ENCODE assay signal across 8 mouse cellular contexts in the genomic region with DNA sequence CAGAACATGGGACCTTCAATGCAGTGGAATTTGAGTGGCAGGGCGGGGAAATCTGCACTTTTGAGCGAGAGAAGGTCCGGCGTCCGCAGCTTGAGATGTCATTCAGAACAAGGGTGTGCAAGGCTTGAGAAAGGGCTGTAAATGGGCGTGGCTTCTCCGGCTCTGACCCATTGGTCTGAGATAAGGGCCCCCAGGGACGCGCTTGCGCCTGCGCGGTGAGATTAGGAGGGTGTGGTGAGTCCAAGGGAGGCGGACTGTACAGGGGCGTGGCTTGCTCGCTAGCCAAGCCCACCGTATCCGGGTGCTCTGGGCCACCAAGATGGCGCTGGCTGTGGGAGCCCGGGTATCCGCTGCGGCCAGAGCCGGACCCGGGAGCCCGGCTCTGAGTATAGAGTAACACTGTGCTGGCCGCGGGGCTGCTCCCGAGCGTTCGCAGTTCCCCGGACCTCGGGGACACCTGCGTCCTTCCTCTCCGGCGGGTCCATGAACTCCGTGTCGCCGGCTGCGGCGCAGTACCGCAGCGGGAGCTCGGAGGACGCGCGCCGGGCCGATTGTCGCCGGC. TPM values are rescaled to one million over a fixed set of nuclear protein-coding genes. Genes with fewer than 3 reads are reported as not detected.
DNase-seq lines count a peak whose midpoint lies in the region; ATAC-seq and TF ChIP-seq lines count a peak whose summit lies in the region.

Gene Atg4d (plus strand): TSS at position 294 of the 562 bp plus-strand sequence.

- peak; percentile 84 for ATAC-seq in erythroid progenitor cell, adult 5-6 weeks (replicated peaks; ENCODE audit: low FRiP score, poor library complexity, severe bottlenecking)
- ATAC-seq in heart, embryonic 12.5 days (ENCODE audit: insufficient number of reproducible peaks, low FRiP score), result peak; percentile 99
- ATAC-seq in kidney, postnatal 0 days (replicated peaks; ENCODE audit: low FRiP score, low read depth), result peak; percentile 95
- peak; percentile 93 for ATAC-seq in liver, embryonic 11.5 days (replicated peaks; ENCODE audit: low FRiP score)
- ATAC-seq in stomach, embryonic 14.5 days (ENCODE audit: insufficient number of reproducible peaks, insufficient read depth, low FRiP score, low read depth), result peak; percentile 99

- H3K9ac ChIP-seq in heart, embryonic 12.5 days, result peak within 1 kb of the TSS; percentile 91
- H3K9ac ChIP-seq in kidney, postnatal 0 days (ENCODE audit: low read depth, low read length), result peak within 1 kb of the TSS; percentile 91
- H3K9ac ChIP-seq in liver, embryonic 11.5 days (ENCODE audit: low read depth, low read length), result peak within 1 kb of the TSS; percentile 89
- H3K9ac ChIP-seq in stomach, embryonic 14.5 days (replicated peaks; ENCODE audit: low read depth, low read length), result peak within 1 kb of the TSS; percentile 86

- H3K4me3 ChIP-seq in heart, embryonic 12.5 days, result peak within 1 kb of the TSS; percentile 70
- H3K4me3 ChIP-seq in kidney, postnatal 0 days (replicated peaks; ENCODE audit: low read depth, low read length), result peak within 1 kb of the TSS; percentile 83
- peak within 1 kb of the TSS; percentile 85 for H3K4me3 ChIP-seq in liver, embryonic 11.5 days (ENCODE audit: low read depth, low read length)
- H3K4me3 ChIP-seq in stomach, embryonic 14.5 days (ENCODE audit: low read depth, low read length), result peak within 1 kb of the TSS; percentile 94

- 0% methylated on average over 49 of the region's 49 CpGs for WGBS in heart, embryonic 12.5 days
- WGBS in kidney, postnatal 0 days, result under 1% methylated on average over 47 of the region's 49 CpGs
- under 1% methylated on average over 49 of the region's 49 CpGs for WGBS in liver, embryonic 11.5 days
- under 1% methylated on average over 47 of the region's 49 CpGs for WGBS in stomach, embryonic 14.5 days

- H3K36me3 ChIP-seq in heart, embryonic 12.5 days, result peaks cover 31% of the 10 kb centered on the region
- H3K36me3 ChIP-seq in kidney, postnatal 0 days (ENCODE audit: insufficient read depth, low read length), result peaks cover 14% of the 10 kb centered on the region
- H3K36me3 ChIP-seq in liver, embryonic 11.5 days (ENCODE audit: control insufficient read depth, insufficient read depth, low read length), result peaks cover 21% of the 10 kb centered on the region
- H3K36me3 ChIP-seq in stomach, embryonic 14.5 days (ENCODE audit: control insufficient read depth, insufficient read depth, low read length), result peaks cover 23% of the 10 kb centered on the region

- H3K9me3 ChIP-seq in heart, embryonic 12.5 days (replicated peaks), result no peaks in the 10 kb centered on the region
- H3K9me3 ChIP-seq in kidney, postnatal 0 days (replicated peaks; ENCODE audit: low read length), result no peaks in the 10 kb centered on the region
- no peaks in the 10 kb centered on the region for H3K9me3 ChIP-seq in liver, embryonic 11.5 days (ENCODE audit: control insufficient read depth, low read length)
- no peaks in the 10 kb centered on the region for H3K9me3 ChIP-seq in stomach, embryonic 14.5 days (ENCODE audit: control insufficient read depth, low read depth, low read length)

- TF ChIP-seq CTCF in kidney, postnatal 0 days (IDR thresholded peaks at IDR 0.05; ENCODE audit: low read depth), result no peak

- 0 out of 2 replicates have a peak, but pooled peaks cover 2% of the 10 kb centered on the region for H3K27me3 ChIP-seq in heart, embryonic 12.5 days (replicated peaks)
- H3K27me3 ChIP-seq in kidney, postnatal 0 days (ENCODE audit: insufficient read depth, low read length), result no peaks in the 10 kb centered on the region
- no peaks in the 10 kb centered on the region for H3K27me3 ChIP-seq in liver, embryonic 11.5 days (replicated peaks; ENCODE audit: control insufficient read depth, insufficient read depth, low read length)
- no peaks in the 10 kb centered on the region for H3K27me3 ChIP-seq in stomach, embryonic 14.5 days (ENCODE audit: control insufficient read depth, insufficient read depth, low read length)

- H3K27ac ChIP-seq in heart, embryonic 12.5 days (ENCODE audit: poor library complexity, severe bottlenecking), result peak within 1 kb of the TSS; percentile 74
- peak within 1 kb of the TSS; percentile 83 for H3K27ac ChIP-seq in kidney, postnatal 0 days
- H3K27ac ChIP-seq in liver, embryonic 11.5 days (ENCODE audit: low read depth, low read length), result peak within 1 kb of the TSS; percentile 97
- peak within 1 kb of the TSS; percentile 84 for H3K27ac ChIP-seq in stomach, embryonic 14.5 days (ENCODE audit: low read length)

- H3K4me1 ChIP-seq in heart, embryonic 12.5 days (replicated peaks), result peaks cover 25% of the 10 kb centered on the region
- H3K4me1 ChIP-seq in kidney, postnatal 0 days (replicated peaks; ENCODE audit: insufficient read depth, low read length), result peaks cover 9% of the 10 kb centered on the region
- H3K4me1 ChIP-seq in liver, embryonic 11.5 days (replicated peaks; ENCODE audit: control insufficient read depth, insufficient read depth, low read length), result peaks cover 23% of the 10 kb centered on the region
- H3K4me1 ChIP-seq in stomach, embryonic 14.5 days (ENCODE audit: control insufficient read depth, insufficient read depth, low read length), result peaks cover 13% of the 10 kb centered on the region

- DNase-seq in CD4-positive helper T cell, adult 2 months (ENCODE audit: low read depth, low spot score), result peak; percentile 93
- peak; percentile 93 for DNase-seq in brain, embryonic 18.5 days (ENCODE audit: low read depth, low spot score)
- DNase-seq in kidney, postnatal 0 days (ENCODE audit: low spot score), result peak; percentile 99
- DNase-seq in liver, embryonic 11.5 days (ENCODE audit: low spot score), result peak; percentile 98
- peak; percentile 91 for DNase-seq in naive thymus-derived CD4-positive, alpha-beta T cell, adult 2 months (ENCODE audit: low read depth)

- H3K4me2 ChIP-seq in heart, embryonic 12.5 days, result peak within 1 kb of the TSS; percentile 85
- peak within 1 kb of the TSS; percentile 86 for H3K4me2 ChIP-seq in kidney, postnatal 0 days (ENCODE audit: low read length)
- H3K4me2 ChIP-seq in liver, embryonic 11.5 days, result peak within 1 kb of the TSS; percentile 88
- peak within 1 kb of the TSS; percentile 65 for H3K4me2 ChIP-seq in stomach, embryonic 14.5 days (replicated peaks; ENCODE audit: low read depth, low read length)

RNA-seq across cellular contexts. Expression of gene Atg4d, which starts in this region (rescaled TPM):
- total RNA-seq in erythroid progenitor cell, adult 5-6 weeks (2015; ENCODE audit: low replicate concordance), result 49.4 and 49.5 TPM in 2 replicates
- 73.9 and 162 TPM in 2 replicates for total RNA-seq in erythroid progenitor cell, adult 5-6 weeks (2017; ENCODE audit: low replicate concordance)
- 43.8 and 47.8 TPM in 2 replicates for polyA plus RNA-seq in heart, embryonic 12.5 days (2016; fragmentation: Nextera tagmentation; extraction: Ambion mirVana)
- 51.7 and 52.9 TPM in 2 replicates for polyA plus RNA-seq in kidney, postnatal 0 days (2015; fragmentation: Nextera tagmentation; extraction: Ambion mirVana)
- polyA plus RNA-seq in liver, embryonic 11.5 days (2014; fragmentation: Nextera tagmentation; extraction: Ambion mirVana), result 57.0 and 61.1 TPM in 2 replicates
- polyA plus RNA-seq in stomach, embryonic 14.5 days (2014; fragmentation: Nextera tagmentation; extraction: Ambion mirVana), result 38.8 and 43.5 TPM in 2 replicates

Comparison
In these comparisons a context has a peak if more than half of its experiments do, and no peak if none do; other contexts are left out.
1. Peak in every context shown above with its lines: DNase-seq, ATAC-seq, H3K4me3 ChIP-seq and H3K27ac ChIP-seq.